Mouse (Mus musculus): ENCODE measurements around the gene Commd9.
A peak's percentile ranks its signal among the peaks of the same experiment; 100 is the strongest.

Commd9 gene

GRCm38 (mm10) chr2:101885768-101886438 lies at the start of gene Commd9:
Gene Commd9 (plus strand): TSS chr2:101886247.
- DNase-seq (ENCODE audit: low spot score in 2 of 2): peak; percentile 75 to 88

GRCm38 (mm10) chr2:101842756-101843155 lies 43.3 kb upstream of the Commd9 start:
- no peak for DNase-seq (ENCODE audit: low spot score in 2 of 2)

- DNase-seq (ENCODE audit: low spot score in 2 of 2): no peak
These were observed 31.3 kb upstream of the Commd9 start for GRCm38 (mm10) chr2:101854792-101855191.

GRCm38 (mm10) chr2:101856174-101856573 lies 29.9 kb upstream of the Commd9 start:
- no peak for DNase-seq (ENCODE audit: low spot score in 2 of 2)

- DNase-seq (ENCODE audit: low spot score in 2 of 2): no peak
These were observed 25.0 kb upstream of the Commd9 start for GRCm38 (mm10) chr2:101860920-101861485.

GRCm38 (mm10) chr2:101862219-101863123 lies 23.6 kb upstream of the Commd9 start:
- no peak for DNase-seq (ENCODE audit: low spot score in 2 of 2)

GRCm38 (mm10) chr2:101868683-101869082 lies 17.4 kb upstream of the Commd9 start:
- no peak for DNase-seq (ENCODE audit: low spot score in 2 of 2)

GRCm38 (mm10) chr2:101871179-101871578 lies 14.9 kb upstream of the Commd9 start:
- peak in 1 of 2 experiments; percentile 11 for DNase-seq (ENCODE audit: low spot score in 2 of 2)

- DNase-seq (ENCODE audit: low spot score in 2 of 2): no peak
These were observed 4.4 kb upstream of the Commd9 start for GRCm38 (mm10) chr2:101881471-101882162.

- DNase-seq (ENCODE audit: low spot score in 2 of 2): no peak
These were observed 3.0 kb upstream of the Commd9 start, which contains the start of gene Prr5l for GRCm38 (mm10) chr2:101882998-101883397. Gene Prr5l (minus strand): TSS chr2:101883027.

- DNase-seq (ENCODE audit: low spot score in 2 of 2): no peak
These were observed 1.8 kb upstream of the Commd9 start for GRCm38 (mm10) chr2:101884286-101884685.

- DNase-seq (ENCODE audit: low spot score in 2 of 2): no peak
These were observed 2.8 kb downstream of the Commd9 start for GRCm38 (mm10) chr2:101888886-101889285.

GRCm38 (mm10) chr2:101891143-101891542 lies 5.1 kb downstream of the Commd9 start:
- no peak for DNase-seq (ENCODE audit: low spot score in 2 of 2)

- no peak for DNase-seq (ENCODE audit: low spot score in 2 of 2)
These were observed 8.1 kb downstream of the Commd9 start for GRCm38 (mm10) chr2:101894126-101894525.

- DNase-seq (ENCODE audit: low spot score in 2 of 2): no peak
These were observed 10.6 kb downstream of the Commd9 start for GRCm38 (mm10) chr2:101896425-101897204.

- DNase-seq (ENCODE audit: low spot score in 2 of 2): no peak
These were observed 16.1 kb downstream of the Commd9 start for GRCm38 (mm10) chr2:101902196-101902595.

GRCm38 (mm10) chr2:101905534-101906378 lies 19.7 kb downstream of the Commd9 start:
- DNase-seq (ENCODE audit: low spot score in 2 of 2): peak; percentile 39 to 60

- no peak for DNase-seq (ENCODE audit: low spot score in 2 of 2)
These were observed 20.3 kb downstream of the Commd9 start for GRCm38 (mm10) chr2:101906379-101906690.

- DNase-seq (ENCODE audit: low spot score in 2 of 2): no peak
These were observed 21.5 kb downstream of the Commd9 start for GRCm38 (mm10) chr2:101907386-101908022.

- no peak for DNase-seq (ENCODE audit: low spot score in 2 of 2)
These were observed 22.7 kb downstream of the Commd9 start for GRCm38 (mm10) chr2:101908773-101909172.
